In genomic region chr4:62133706-62134105, GRCm38 (mm10) we compare ENCODE assay signal across 10 mouse cellular contexts. TPM values are rescaled to one million over a fixed set of nuclear protein-coding genes. Genes with fewer than 3 reads are reported as not detected.
DNase-seq lines count a peak whose midpoint lies in the region; ATAC-seq and TF ChIP-seq lines count a peak whose summit lies in the region.
"Had no signal": no experiment of that assay in that cellular context is flagged by ENCODE, and none has a peak within 500 bp of the region (broad histone marks: within the 10 kb centered on the region; RNA-seq: fewer than 3 reads in every experiment).

No protein-coding gene starts in this region.

- no peak overlapping the region for H3K9ac ChIP-seq in heart, embryonic 12.5 days
- no peak overlapping the region for H3K9ac ChIP-seq in embryonic facial prominence, embryonic 14.5 days (ENCODE audit: low read depth, low read length)

- no peak overlapping the region for H3K4me2 ChIP-seq in heart, embryonic 12.5 days
- no peak overlapping the region for H3K4me2 ChIP-seq in embryonic facial prominence, embryonic 14.5 days (ENCODE audit: low read depth, low read length)

- WGBS in heart, embryonic 12.5 days = 66% methylated on average over 7 of the region's 7 CpGs
- WGBS in embryonic facial prominence, embryonic 14.5 days = 65% methylated on average over 7 of the region's 7 CpGs
- 74% methylated on average over 7 of the region's 7 CpGs for WGBS in thymus, adult 2 months

- no peaks in the 10 kb centered on the region for H3K4me1 ChIP-seq in heart, embryonic 12.5 days (replicated peaks)
- no peaks in the 10 kb centered on the region for H3K4me1 ChIP-seq in embryonic facial prominence, embryonic 14.5 days (ENCODE audit: control insufficient read depth, insufficient read depth, low read length)
- H3K4me1 ChIP-seq in thymus, adult 2 months (replicated peaks; ENCODE audit: control insufficient read depth, insufficient read depth, low read length) = no peaks in the 10 kb centered on the region

- H3K27me3 ChIP-seq in heart, embryonic 12.5 days (replicated peaks) = no peaks in the 10 kb centered on the region
- H3K27me3 ChIP-seq in embryonic facial prominence, embryonic 14.5 days (replicated peaks; ENCODE audit: control insufficient read depth, insufficient read depth, low read length) = no peaks in the 10 kb centered on the region
- H3K27me3 ChIP-seq in thymus, adult 2 months (ENCODE audit: control insufficient read depth, insufficient read depth, low read length) = no peaks in the 10 kb centered on the region

- TF ChIP-seq POLR2A in thymus, adult 2 months (IDR thresholded peaks at IDR 0.05; ENCODE audit: control insufficient read depth, extremely low read depth, insufficient read depth, low read length, poor library complexity) = no peak

- H3K36me3 ChIP-seq in heart, embryonic 12.5 days = no peaks in the 10 kb centered on the region
- no peaks in the 10 kb centered on the region for H3K36me3 ChIP-seq in embryonic facial prominence, embryonic 14.5 days (ENCODE audit: control insufficient read depth, insufficient read depth, low read length)
- no peaks in the 10 kb centered on the region for H3K36me3 ChIP-seq in thymus, adult 2 months (ENCODE audit: control insufficient read depth, insufficient read depth, low read length)

- H3K27ac ChIP-seq in heart, embryonic 12.5 days (ENCODE audit: poor library complexity, severe bottlenecking) = no peak overlapping the region
- H3K27ac ChIP-seq in embryonic facial prominence, embryonic 14.5 days (replicated peaks; ENCODE audit: low read depth, low read length) = no peak overlapping the region
- no peak overlapping the region for H3K27ac ChIP-seq in thymus, adult 2 months (ENCODE audit: control insufficient read depth, insufficient read depth, low read length)

- H3K4me3 ChIP-seq in heart, embryonic 12.5 days = no peak overlapping the region
- no peak overlapping the region for H3K4me3 ChIP-seq in embryonic facial prominence, embryonic 14.5 days (ENCODE audit: low read depth, low read length)
- no peak overlapping the region for H3K4me3 ChIP-seq in thymus, adult 2 months (ENCODE audit: control insufficient read depth, insufficient read depth, low read length)

- peak; percentile 19 to 73 for DNase-seq in heart, adult 18-20 months
- DNase-seq in 3T3-L1 (ENCODE audit: low read depth, low spot score) = peak; percentile 53
- DNase-seq in adipocyte (ENCODE audit: low spot score) = peak; percentile 53
- peak; percentile 6 for DNase-seq in embryonic facial prominence, embryonic 14.5 days (ENCODE audit: low spot score)
- DNase-seq in layer of hippocampus, postnatal 25 days (ENCODE audit: extremely low spot score in 1 of 2, low spot score in 1 of 2) = peak; percentile 25 to 73
- peak; percentile 27 to 52 for DNase-seq in urinary bladder, postnatal 36 days (ENCODE audit: low spot score in 2 of 2)
- no peak for DNase-seq in thymus, adult 2 months

- no peak for TF ChIP-seq CTCF in thymus, adult 2 months (IDR thresholded peaks at IDR 0.05; ENCODE audit: borderline replicate concordance, control insufficient read depth, extremely low read depth, insufficient read depth, low read length, poor library complexity)

- ATAC-seq in heart, embryonic 12.5 days (ENCODE audit: insufficient number of reproducible peaks, low FRiP score) = no peak
- no peak for ATAC-seq in embryonic facial prominence, embryonic 14.5 days (ENCODE audit: low read depth)

- H3K9me3 ChIP-seq in heart, embryonic 12.5 days (replicated peaks) = peaks cover 54% of the 10 kb centered on the region
- H3K9me3 ChIP-seq in embryonic facial prominence, embryonic 14.5 days (ENCODE audit: control insufficient read depth, low read length) = peaks cover 8% of the 10 kb centered on the region; the same call in 1 of the 2 replicates

RNA-seq across cellular contexts. Expression of gene Mup21, which starts 17.0 kb away (rescaled TPM):
- not detected for total RNA-seq in heart, adult 18-20 months (2021)
- not detected in 2 replicates for polyA plus RNA-seq in heart, embryonic 12.5 days (2016; fragmentation: Nextera tagmentation; extraction: Ambion mirVana)
- not detected in 2 replicates for polyA plus RNA-seq in embryonic facial prominence, embryonic 14.5 days (2014; fragmentation: Nextera tagmentation; extraction: Ambion mirVana)
- total RNA-seq in layer of hippocampus, postnatal 25 days (2021) = not detected
- not detected in 2 replicates for polyA plus RNA-seq in thymus, adult 2 months (2012; rRNA removed)
- polyA plus RNA-seq: lung, embryonic 16.5 days; stomach, embryonic 14.5 days had no signal

RNA-seq across cellular contexts. Expression of gene Mup3, which starts 46.6 kb away (rescaled TPM):
- total RNA-seq in heart, adult 18-20 months (2021) = not detected
- not detected in 2 replicates for polyA plus RNA-seq in heart, embryonic 12.5 days (2016; fragmentation: Nextera tagmentation; extraction: Ambion mirVana)
- 0.52 TPM in 1 of 2 replicates, not detected in the other for polyA plus RNA-seq in embryonic facial prominence, embryonic 14.5 days (2014; fragmentation: Nextera tagmentation; extraction: Ambion mirVana)
- total RNA-seq in layer of hippocampus, postnatal 25 days (2021) = not detected
- 1.3 TPM in 1 of 2 replicates, not detected in the other for polyA plus RNA-seq in thymus, adult 2 months (2012; rRNA removed)
- polyA plus RNA-seq: lung, embryonic 16.5 days; stomach, embryonic 14.5 days had no signal
